Mouse (Mus musculus): ENCODE results near the gene Kat6b. TPM values are rescaled to one million over a fixed set of nuclear protein-coding genes. Genes with fewer than 3 reads are reported as not detected.
A peak's percentile ranks its signal among the peaks of the same experiment; 100 is the strongest.

The Kat6b gene
- polyA plus RNA-seq, 1 experiment from 2014 or later, result 17.9 TPM

DNA sequence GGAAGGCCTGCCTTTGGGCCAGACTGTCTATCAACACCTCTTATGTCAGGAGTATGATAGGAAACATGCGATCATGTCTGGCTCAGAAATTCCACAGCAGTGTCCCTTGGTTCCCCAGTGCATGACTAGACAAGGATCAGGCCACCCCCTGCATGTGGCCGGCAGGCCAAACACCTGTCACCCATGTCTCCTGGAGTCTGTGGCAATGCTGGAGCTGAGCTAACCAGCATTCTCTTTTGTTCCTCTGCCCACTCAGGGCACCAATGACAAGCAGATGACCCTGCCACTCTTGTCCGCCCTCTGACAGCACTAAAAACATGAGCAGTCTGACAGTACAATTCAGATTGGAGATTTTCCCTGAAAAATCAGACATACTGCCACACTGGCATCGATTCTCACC, 202.6 kb downstream of the Kat6b start:
- no peak overlapping the region for H3K9ac ChIP-seq (replicated peaks; ENCODE audit: low read length)
- H3K36me3 ChIP-seq (replicated peaks; ENCODE audit: control insufficient read depth, insufficient read depth, low read depth, low read length), result no peaks in the 10 kb centered on the region
- no peak for DNase-seq (ENCODE audit: low spot score)
- H3K4me2 ChIP-seq (ENCODE audit: low read depth, low read length), result no peak overlapping the region
- H3K4me3 ChIP-seq (ENCODE audit: low read depth, low read length), result no peak overlapping the region
- ATAC-seq (replicated peaks; ENCODE audit: insufficient number of reproducible peaks, low FRiP score, low TSS enrichment, low read depth), result no peak
- H3K27ac ChIP-seq (replicated peaks; ENCODE audit: low read depth, low read length), result no peak overlapping the region
- WGBS, result 76% methylated on average over 4 of the region's 4 CpGs
- no peaks in the 10 kb centered on the region for H3K9me3 ChIP-seq (replicated peaks; ENCODE audit: control insufficient read depth, low read length)
- H3K4me1 ChIP-seq (ENCODE audit: control insufficient read depth, insufficient read depth, low read length), result peaks cover 4% of the 10 kb centered on the region; the same call in 1 of the 2 replicates
- no peaks in the 10 kb centered on the region for H3K27me3 ChIP-seq (ENCODE audit: control insufficient read depth, insufficient read depth, low read length)

DNA sequence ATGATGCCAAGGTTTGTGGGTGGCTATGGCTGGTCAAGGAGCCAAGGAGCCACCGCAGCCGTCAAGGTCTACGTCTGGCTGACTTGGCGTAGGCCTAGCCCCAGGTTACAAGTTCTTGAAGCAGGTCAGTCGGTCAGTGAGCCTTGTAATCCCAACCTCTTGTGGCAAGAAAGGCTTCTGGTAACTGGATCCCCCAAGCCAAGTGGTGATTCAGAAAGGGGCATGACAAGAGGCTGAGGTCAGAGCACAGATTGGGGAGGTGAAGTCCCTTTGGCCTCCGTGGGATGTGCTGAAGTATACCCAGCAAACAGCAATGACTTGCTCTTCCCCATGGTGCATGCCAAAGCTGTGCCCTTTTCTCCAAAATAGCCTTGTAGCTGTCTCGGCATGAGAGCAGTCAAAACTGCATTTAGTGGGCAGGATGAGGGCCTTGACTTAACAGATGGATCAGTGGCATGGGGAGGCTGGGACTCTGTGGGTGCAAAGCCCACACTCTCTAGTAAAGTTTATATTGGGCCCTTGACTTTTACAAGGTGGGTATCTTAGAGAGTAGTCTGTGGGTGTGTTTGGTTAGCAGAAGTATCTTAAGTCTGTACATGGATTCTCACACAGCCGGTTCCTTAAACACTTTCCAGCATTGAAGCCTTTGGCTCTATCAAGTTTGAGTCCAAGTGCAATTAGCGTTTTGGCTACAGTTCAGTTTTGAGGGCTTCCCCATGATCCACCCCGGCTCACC, 204.3 kb downstream of the Kat6b start:
- Histone ChIP-seq H3K4me2 (ENCODE audit: low read depth, low read length) (no peak overlapping the region), H3K4me1 (ENCODE audit: control insufficient read depth, insufficient read depth, low read length) (peaks cover 4% of the 10 kb centered on the region; the same call in 1 of the 2 replicates), H3K27me3 (ENCODE audit: control insufficient read depth, insufficient read depth, low read length) (no peaks in the 10 kb centered on the region), H3K27ac (replicated peaks; ENCODE audit: low read depth, low read length) (no peak overlapping the region), H3K36me3 (replicated peaks; ENCODE audit: control insufficient read depth, insufficient read depth, low read depth, low read length) (no peaks in the 10 kb centered on the region), H3K9ac (replicated peaks; ENCODE audit: low read length) (no peak overlapping the region), H3K4me3 (ENCODE audit: low read depth, low read length) (no peak overlapping the region), H3K9me3 (replicated peaks; ENCODE audit: control insufficient read depth, low read length) (no peaks in the 10 kb centered on the region)
- 72% methylated on average over 10 of the region's 10 CpGs for WGBS
- no peak for DNase-seq (ENCODE audit: low spot score)
- no peak for ATAC-seq (replicated peaks; ENCODE audit: insufficient number of reproducible peaks, low FRiP score, low TSS enrichment, low read depth)

DNA sequence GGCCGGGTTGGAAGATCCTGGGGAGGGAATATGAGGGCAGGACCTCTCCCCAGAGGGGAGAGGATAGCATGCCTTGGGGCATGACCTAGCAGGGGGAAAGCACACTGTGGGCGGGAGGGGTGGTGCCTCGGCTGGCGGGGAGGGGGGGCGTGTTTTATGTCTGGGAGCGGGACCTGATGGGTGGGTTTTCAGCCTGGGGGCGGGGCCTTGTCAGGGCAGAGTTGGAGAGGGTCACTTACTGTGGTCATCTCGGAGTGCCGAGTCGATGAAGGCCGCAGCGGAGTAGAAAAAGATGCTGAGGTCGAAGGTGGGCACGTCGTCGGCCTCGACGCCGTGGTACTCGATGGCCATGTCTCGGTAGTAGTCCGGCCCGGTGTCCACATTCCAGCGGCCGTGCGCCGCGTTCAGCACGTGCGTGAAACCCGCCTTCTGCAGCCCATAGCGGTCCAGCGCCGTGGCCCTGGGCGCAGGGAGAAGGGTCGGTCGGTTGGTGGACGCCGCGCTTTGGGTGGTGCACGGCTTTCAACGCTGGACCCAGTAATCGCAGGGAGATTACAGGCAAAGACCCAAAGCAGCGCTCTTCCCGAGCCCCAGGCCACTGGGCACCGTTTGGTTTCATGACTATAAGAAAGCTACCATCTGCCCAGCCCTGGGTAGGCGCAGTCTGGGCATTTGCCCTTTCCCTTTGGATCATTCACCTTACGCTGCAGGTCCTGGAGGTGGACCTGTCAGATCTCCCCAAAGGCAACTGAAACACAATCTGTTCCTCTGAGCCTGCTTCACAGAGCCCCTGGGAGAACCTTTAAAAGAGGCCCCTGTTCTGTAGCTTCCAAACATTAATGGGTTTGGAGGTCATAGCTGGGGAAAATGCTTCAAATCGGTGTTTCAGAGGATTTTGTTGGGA, 205.4 kb downstream of the Kat6b start:
- 9% methylated on average over 49 of the region's 49 CpGs for WGBS
- peak overlapping the region; percentile 55 for H3K4me2 ChIP-seq (ENCODE audit: low read depth, low read length)
- H3K4me1 ChIP-seq (ENCODE audit: control insufficient read depth, insufficient read depth, low read length), result peaks cover 4% of the 10 kb centered on the region; the same call in 1 of the 2 replicates
- DNase-seq (ENCODE audit: low spot score) (peak; percentile 63), ATAC-seq (replicated peaks; ENCODE audit: insufficient number of reproducible peaks, low FRiP score, low TSS enrichment, low read depth) (no peak)
- H3K4me3 ChIP-seq (ENCODE audit: low read depth, low read length), result peak overlapping the region; percentile 17; the same call in 1 of the 2 replicates
- no peaks in the 10 kb centered on the region for H3K9me3 ChIP-seq (replicated peaks; ENCODE audit: control insufficient read depth, low read length)
- no peak overlapping the region for H3K27ac ChIP-seq (replicated peaks; ENCODE audit: low read depth, low read length)
- H3K9ac ChIP-seq (replicated peaks; ENCODE audit: low read length), result peak overlapping the region; percentile 39; the same call in 1 of the 2 replicates
- H3K27me3 ChIP-seq (ENCODE audit: control insufficient read depth, insufficient read depth, low read length), result no peaks in the 10 kb centered on the region
- H3K36me3 ChIP-seq (replicated peaks; ENCODE audit: control insufficient read depth, insufficient read depth, low read depth, low read length), result no peaks in the 10 kb centered on the region

DNA sequence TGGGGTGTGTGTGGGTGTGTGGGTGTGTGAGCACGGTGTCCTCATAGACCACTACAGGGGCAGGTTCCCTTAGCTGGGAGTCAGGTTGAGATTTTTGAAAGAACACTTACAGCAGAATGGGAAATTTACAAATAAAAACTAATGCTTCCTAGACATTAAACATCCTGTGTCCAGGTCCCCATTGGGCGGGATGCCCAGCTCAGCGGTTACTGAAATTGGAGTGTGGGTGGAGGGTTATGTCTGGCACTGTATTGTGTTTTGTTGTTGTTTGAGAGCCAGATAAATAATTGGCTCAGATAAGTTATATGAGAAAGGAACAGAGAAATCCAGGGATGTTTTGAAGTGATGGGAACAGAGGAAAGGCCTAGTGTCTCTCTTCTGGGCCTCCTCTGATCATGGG, 209.8 kb downstream of the Kat6b start:
- ATAC-seq (replicated peaks; ENCODE audit: insufficient number of reproducible peaks, low FRiP score, low TSS enrichment, low read depth), result no peak

DNA sequence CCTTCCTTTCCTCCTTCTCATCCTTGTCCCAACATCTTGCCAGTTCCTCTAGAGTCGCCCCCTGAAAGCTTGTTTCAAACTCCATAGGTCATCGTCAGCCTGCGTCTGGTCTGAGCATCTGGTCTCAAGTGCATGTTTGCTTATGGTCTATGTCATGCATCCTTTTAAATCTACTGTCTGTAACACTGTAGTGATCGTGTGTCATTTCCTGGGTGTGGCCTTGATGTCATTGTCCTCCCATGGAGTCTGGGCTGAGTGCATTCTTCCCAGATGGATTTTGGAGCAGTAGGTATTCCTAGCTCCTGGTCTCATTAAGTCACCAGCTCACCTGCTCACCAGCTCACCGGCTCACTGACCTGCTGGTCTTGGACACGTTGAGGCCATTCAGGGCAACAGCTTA, 213.8 kb downstream of the Kat6b start:
- Histone ChIP-seq H3K27ac (replicated peaks; ENCODE audit: low read depth, low read length) (no peak overlapping the region), H3K4me1 (ENCODE audit: control insufficient read depth, insufficient read depth, low read length) (no peaks in the 10 kb centered on the region), H3K9ac (replicated peaks; ENCODE audit: low read length) (no peak overlapping the region), H3K9me3 (replicated peaks; ENCODE audit: control insufficient read depth, low read length) (0 out of 2 replicates have a peak, but pooled peaks cover 3% of the 10 kb centered on the region), H3K4me3 (ENCODE audit: low read depth, low read length) (no peak overlapping the region), H3K36me3 (replicated peaks; ENCODE audit: control insufficient read depth, insufficient read depth, low read depth, low read length) (no peaks in the 10 kb centered on the region), H3K4me2 (ENCODE audit: low read depth, low read length) (no peak overlapping the region), H3K27me3 (ENCODE audit: control insufficient read depth, insufficient read depth, low read length) (no peaks in the 10 kb centered on the region)
- ATAC-seq (replicated peaks; ENCODE audit: insufficient number of reproducible peaks, low FRiP score, low TSS enrichment, low read depth) (no peak), DNase-seq (ENCODE audit: low spot score) (no peak)
- WGBS, result 79% methylated on average over 6 of the region's 6 CpGs

More for the DNA sequence above, 209.8 kb downstream of the Kat6b start:
- WGBS, result 91% methylated on average over 3 of the region's 3 CpGs
- H3K4me1 ChIP-seq (ENCODE audit: control insufficient read depth, insufficient read depth, low read length), result peaks cover 4% of the 10 kb centered on the region; the same call in 1 of the 2 replicates
- no peak for DNase-seq (ENCODE audit: low spot score)
- no peak overlapping the region for H3K9ac ChIP-seq (replicated peaks; ENCODE audit: low read length)
- H3K27ac ChIP-seq (replicated peaks; ENCODE audit: low read depth, low read length), result no peak overlapping the region
- H3K9me3 ChIP-seq (replicated peaks; ENCODE audit: control insufficient read depth, low read length), result 0 out of 2 replicates have a peak, but pooled peaks cover 3% of the 10 kb centered on the region
- no peak overlapping the region for H3K4me3 ChIP-seq (ENCODE audit: low read depth, low read length)
- no peaks in the 10 kb centered on the region for H3K36me3 ChIP-seq (replicated peaks; ENCODE audit: control insufficient read depth, insufficient read depth, low read depth, low read length)
- H3K27me3 ChIP-seq (ENCODE audit: control insufficient read depth, insufficient read depth, low read length), result no peaks in the 10 kb centered on the region
- no peak overlapping the region for H3K4me2 ChIP-seq (ENCODE audit: low read depth, low read length)

DNA sequence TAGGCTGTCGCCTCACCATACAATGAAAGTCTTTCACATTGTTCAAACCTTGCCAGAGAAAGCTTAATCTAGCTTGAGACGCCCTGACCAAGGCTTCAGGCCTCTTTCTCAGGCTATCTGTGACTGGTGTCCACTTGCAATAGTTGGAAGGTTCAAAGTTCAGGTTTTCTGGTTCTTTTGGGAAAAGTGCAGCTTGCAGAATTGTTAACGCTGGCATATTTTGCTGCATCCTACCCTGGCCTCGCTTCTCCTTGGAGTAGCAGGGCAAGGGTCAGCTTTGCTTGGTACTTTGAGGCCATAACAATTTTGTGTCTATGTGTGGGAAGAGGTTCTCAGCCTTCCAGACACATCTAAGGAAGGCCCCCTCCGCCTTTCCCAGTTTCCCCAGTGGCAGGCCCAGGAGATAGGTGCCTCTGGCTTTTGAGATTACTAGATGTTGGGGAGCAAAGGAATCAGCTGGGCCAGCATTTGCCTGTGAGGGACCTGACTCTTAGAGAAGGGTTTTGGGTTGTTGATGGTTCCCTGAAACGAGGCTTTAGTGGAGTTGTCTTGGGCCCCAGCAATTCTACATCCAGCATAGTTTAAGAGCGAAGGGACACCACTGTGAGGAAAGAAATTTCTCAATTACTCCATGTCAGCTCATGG, 215.1 kb downstream of the Kat6b start:
- no peak overlapping the region for H3K4me3 ChIP-seq (ENCODE audit: low read depth, low read length)
- DNase-seq (ENCODE audit: low spot score) (no peak), ATAC-seq (replicated peaks; ENCODE audit: insufficient number of reproducible peaks, low FRiP score, low TSS enrichment, low read depth) (no peak)
- H3K27ac ChIP-seq (replicated peaks; ENCODE audit: low read depth, low read length), result no peak overlapping the region
- H3K9me3 ChIP-seq (replicated peaks; ENCODE audit: control insufficient read depth, low read length), result 0 out of 2 replicates have a peak, but pooled peaks cover 3% of the 10 kb centered on the region
- no peaks in the 10 kb centered on the region for H3K4me1 ChIP-seq (ENCODE audit: control insufficient read depth, insufficient read depth, low read length)
- no peak overlapping the region for H3K4me2 ChIP-seq (ENCODE audit: low read depth, low read length)
- no peaks in the 10 kb centered on the region for H3K27me3 ChIP-seq (ENCODE audit: control insufficient read depth, insufficient read depth, low read length)
- 76% methylated on average over 7 of the region's 7 CpGs for WGBS
- no peak overlapping the region for H3K9ac ChIP-seq (replicated peaks; ENCODE audit: low read length)
- H3K36me3 ChIP-seq (replicated peaks; ENCODE audit: control insufficient read depth, insufficient read depth, low read depth, low read length), result no peaks in the 10 kb centered on the region

DNA sequence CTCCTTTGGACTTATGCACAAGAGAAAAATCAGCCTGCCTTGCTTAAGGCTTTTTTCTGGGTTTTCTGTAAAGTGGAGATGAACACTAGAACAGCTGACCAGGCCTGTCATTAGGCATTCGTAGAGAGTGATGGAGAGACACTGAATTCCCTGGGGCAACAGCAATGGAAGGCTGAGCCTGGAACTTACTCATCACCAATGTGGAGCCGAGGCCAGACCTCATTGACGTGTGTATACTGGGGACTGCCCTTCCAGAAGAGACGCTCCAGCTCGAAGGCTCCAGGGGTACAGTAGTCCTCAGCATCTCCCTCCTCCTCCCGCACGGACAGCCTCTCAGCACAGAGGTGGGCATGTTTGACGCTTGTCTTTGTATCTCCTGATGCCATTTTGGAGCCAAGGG, 221.5 kb downstream of the Kat6b start:
- 86% methylated on average over 8 of the region's 8 CpGs for WGBS
- DNase-seq (ENCODE audit: low spot score) (no peak), ATAC-seq (replicated peaks; ENCODE audit: insufficient number of reproducible peaks, low FRiP score, low TSS enrichment, low read depth) (no peak)
- Histone ChIP-seq H3K27ac (replicated peaks; ENCODE audit: low read depth, low read length) (no peak overlapping the region), H3K36me3 (replicated peaks; ENCODE audit: control insufficient read depth, insufficient read depth, low read depth, low read length) (no peaks in the 10 kb centered on the region), H3K4me3 (ENCODE audit: low read depth, low read length) (no peak overlapping the region), H3K4me2 (ENCODE audit: low read depth, low read length) (no peak overlapping the region), H3K9me3 (replicated peaks; ENCODE audit: control insufficient read depth, low read length) (no peaks in the 10 kb centered on the region), H3K9ac (replicated peaks; ENCODE audit: low read length) (no peak overlapping the region), H3K27me3 (ENCODE audit: control insufficient read depth, insufficient read depth, low read length) (no peaks in the 10 kb centered on the region), H3K4me1 (ENCODE audit: control insufficient read depth, insufficient read depth, low read length) (no peaks in the 10 kb centered on the region)

All from embryonic facial prominence, embryonic 11.5 days (tissue).